Mouse (Mus musculus) thymus, adult 2 months (tissue): Measurements from ENCODE around the gene Zfp36l2.

Experiments used
- CTCF ChIP-seq: fragments of 200-500 bp; IDR thresholded peaks from 2 replicates; pipeline ENCODE4 v1.5.1; 2012; ENCODE audit warnings: mild to moderate bottlenecking, control low read depth, low read length, moderate library complexity, borderline replicate concordance; ENCODE audit not compliant: control insufficient read depth, poor library complexity, insufficient read depth; ENCODE audit errors: extremely low read depth
- POLR2A ChIP-seq: fragments of 200-500 bp; IDR thresholded peaks from 2 replicates; pipeline ENCODE4 v1.6.1; 2012; ENCODE audit warnings: mild to moderate bottlenecking, low read length, control low read depth, moderate library complexity; ENCODE audit not compliant: control insufficient read depth, poor library complexity, insufficient read depth; ENCODE audit errors: extremely low read depth

GRCm38 (mm10) chr17:84175196-84175595 lies 12.6 kb downstream of the Zfp36l2 start:
- TF ChIP-seq CTCF (no peak), POLR2A (no peak)
